Mouse (Mus musculus): ENCODE measurements at regions not wholly inside any gene's neighbourhood (a gene's known extent, or its start where the extent isn't known, plus 50 kb on each side); places are given as distances from the start of the nearest gene placed in this dataset.

- Histone ChIP-seq H3K36me3 (ENCODE audit: control insufficient read depth, insufficient read depth, low read length) (no peaks in the 10 kb centered on the region), H3K4me1 (replicated peaks; ENCODE audit: control insufficient read depth, insufficient read depth, low read length) (no peaks in the 10 kb centered on the region)
- WGBS = 89% methylated on average over 1 of the region's 1 CpGs
These were observed 1022.0 kb upstream of the Flrt2 start for GRCm38 (mm10) chr12:94670035-94670434.

GRCm38 (mm10) chr12:94674925-94675324 lies 1017.1 kb upstream of the Flrt2 start:
- no peak overlapping the region for H3K4me2 ChIP-seq (ENCODE audit: low read length)
- no peak overlapping the region for H3K9ac ChIP-seq (ENCODE audit: low read length)
- no peaks in the 10 kb centered on the region for H3K27me3 ChIP-seq (replicated peaks; ENCODE audit: control insufficient read depth, insufficient read depth, low read length)
- H3K4me3 ChIP-seq (ENCODE audit: low read depth, low read length) = no peak overlapping the region
- DNase-seq (ENCODE audit: low spot score) (no peak), ATAC-seq (replicated peaks; ENCODE audit: low FRiP score, low TSS enrichment, low read depth) (no peak)
- H3K27ac ChIP-seq (ENCODE audit: low read depth) = no peak overlapping the region
- H3K4me1 ChIP-seq (replicated peaks; ENCODE audit: control insufficient read depth, insufficient read depth, low read length) = no peaks in the 10 kb centered on the region
- 87% methylated on average over 2 of the region's 2 CpGs for WGBS
- no peaks in the 10 kb centered on the region for H3K9me3 ChIP-seq (ENCODE audit: control insufficient read depth, low read length)
- no peaks in the 10 kb centered on the region for H3K36me3 ChIP-seq (ENCODE audit: control insufficient read depth, insufficient read depth, low read length)

More at GRCm38 (mm10) chr12:94670035-94670434, 1022.0 kb upstream of the Flrt2 start:
- H3K4me2 ChIP-seq (ENCODE audit: low read length) = no peak overlapping the region
- H3K27me3 ChIP-seq (replicated peaks; ENCODE audit: control insufficient read depth, insufficient read depth, low read length) = no peaks in the 10 kb centered on the region
- H3K9ac ChIP-seq (ENCODE audit: low read length) = no peak overlapping the region
- ATAC-seq (replicated peaks; ENCODE audit: low FRiP score, low TSS enrichment, low read depth) (no peak), DNase-seq (ENCODE audit: low spot score) (no peak)
- H3K4me3 ChIP-seq (ENCODE audit: low read depth, low read length) = no peak overlapping the region
- no peaks in the 10 kb centered on the region for H3K9me3 ChIP-seq (ENCODE audit: control insufficient read depth, low read length)
- no peak overlapping the region for H3K27ac ChIP-seq (ENCODE audit: low read depth)

- H3K36me3 ChIP-seq (ENCODE audit: control insufficient read depth, insufficient read depth, low read length) = no peaks in the 10 kb centered on the region
- DNase-seq (ENCODE audit: low spot score) (no peak), ATAC-seq (replicated peaks; ENCODE audit: low FRiP score, low TSS enrichment, low read depth) (no peak)
- no peaks in the 10 kb centered on the region for H3K4me1 ChIP-seq (replicated peaks; ENCODE audit: control insufficient read depth, insufficient read depth, low read length)
- H3K9ac ChIP-seq (ENCODE audit: low read length) = no peak overlapping the region
- H3K27me3 ChIP-seq (replicated peaks; ENCODE audit: control insufficient read depth, insufficient read depth, low read length) = no peaks in the 10 kb centered on the region
- H3K4me3 ChIP-seq (ENCODE audit: low read depth, low read length) = no peak overlapping the region
- H3K27ac ChIP-seq (ENCODE audit: low read depth) = no peak overlapping the region
- H3K9me3 ChIP-seq (ENCODE audit: control insufficient read depth, low read length) = no peaks in the 10 kb centered on the region
- 87% methylated on average over 2 of the region's 2 CpGs for WGBS
- no peak overlapping the region for H3K4me2 ChIP-seq (ENCODE audit: low read length)
These were observed 1000.5 kb upstream of the Flrt2 start for GRCm38 (mm10) chr12:94691341-94692029.

- ATAC-seq (replicated peaks; ENCODE audit: low FRiP score, low TSS enrichment, low read depth) (no peak), DNase-seq (ENCODE audit: low spot score) (no peak)
- H3K4me3 ChIP-seq (ENCODE audit: low read depth, low read length) = no peak overlapping the region
- no peaks in the 10 kb centered on the region for H3K9me3 ChIP-seq (ENCODE audit: control insufficient read depth, low read length)
- H3K36me3 ChIP-seq (ENCODE audit: control insufficient read depth, insufficient read depth, low read length) = no peaks in the 10 kb centered on the region
- H3K27me3 ChIP-seq (replicated peaks; ENCODE audit: control insufficient read depth, insufficient read depth, low read length) = no peaks in the 10 kb centered on the region
- H3K27ac ChIP-seq (ENCODE audit: low read depth) = no peak overlapping the region
- WGBS = 74% methylated on average over 5 of the region's 5 CpGs
- no peak overlapping the region for H3K4me2 ChIP-seq (ENCODE audit: low read length)
- H3K4me1 ChIP-seq (replicated peaks; ENCODE audit: control insufficient read depth, insufficient read depth, low read length) = no peaks in the 10 kb centered on the region
- no peak overlapping the region for H3K9ac ChIP-seq (ENCODE audit: low read length)
These were observed 960.6 kb upstream of the Flrt2 start for GRCm38 (mm10) chr12:94731391-94731790.

- ATAC-seq (replicated peaks; ENCODE audit: low FRiP score, low TSS enrichment, low read depth) (no peak), DNase-seq (ENCODE audit: low spot score) (no peak)
- Histone ChIP-seq H3K4me3 (ENCODE audit: low read depth, low read length) (no peak overlapping the region), H3K9me3 (ENCODE audit: control insufficient read depth, low read length) (no peaks in the 10 kb centered on the region), H3K9ac (ENCODE audit: low read length) (no peak overlapping the region), H3K4me2 (ENCODE audit: low read length) (no peak overlapping the region), H3K4me1 (replicated peaks; ENCODE audit: control insufficient read depth, insufficient read depth, low read length) (no peaks in the 10 kb centered on the region), H3K36me3 (ENCODE audit: control insufficient read depth, insufficient read depth, low read length) (no peaks in the 10 kb centered on the region), H3K27ac (ENCODE audit: low read depth) (no peak overlapping the region), H3K27me3 (replicated peaks; ENCODE audit: control insufficient read depth, insufficient read depth, low read length) (no peaks in the 10 kb centered on the region)
- 63% methylated on average over 4 of the region's 4 CpGs for WGBS
These were observed 958.8 kb upstream of the Flrt2 start for GRCm38 (mm10) chr12:94733179-94733578.

- Histone ChIP-seq H3K27ac (ENCODE audit: low read depth) (no peak overlapping the region), H3K9ac (ENCODE audit: low read length) (no peak overlapping the region), H3K4me2 (ENCODE audit: low read length) (no peak overlapping the region), H3K27me3 (replicated peaks; ENCODE audit: control insufficient read depth, insufficient read depth, low read length) (no peaks in the 10 kb centered on the region), H3K9me3 (ENCODE audit: control insufficient read depth, low read length) (no peaks in the 10 kb centered on the region), H3K36me3 (ENCODE audit: control insufficient read depth, insufficient read depth, low read length) (no peaks in the 10 kb centered on the region), H3K4me3 (ENCODE audit: low read depth, low read length) (no peak overlapping the region), H3K4me1 (replicated peaks; ENCODE audit: control insufficient read depth, insufficient read depth, low read length) (no peaks in the 10 kb centered on the region)
- DNase-seq (ENCODE audit: low spot score) (no peak), ATAC-seq (replicated peaks; ENCODE audit: low FRiP score, low TSS enrichment, low read depth) (no peak)
- 44% methylated on average over 4 of the region's 4 CpGs for WGBS
These were observed 954.8 kb upstream of the Flrt2 start for GRCm38 (mm10) chr12:94737263-94737662.

- DNase-seq (ENCODE audit: low spot score) (no peak), ATAC-seq (replicated peaks; ENCODE audit: low FRiP score, low TSS enrichment, low read depth) (no peak)
- Histone ChIP-seq H3K4me3 (ENCODE audit: low read depth, low read length) (no peak overlapping the region), H3K4me2 (ENCODE audit: low read length) (no peak overlapping the region), H3K27ac (ENCODE audit: low read depth) (no peak overlapping the region), H3K27me3 (replicated peaks; ENCODE audit: control insufficient read depth, insufficient read depth, low read length) (no peaks in the 10 kb centered on the region), H3K4me1 (replicated peaks; ENCODE audit: control insufficient read depth, insufficient read depth, low read length) (no peaks in the 10 kb centered on the region), H3K9ac (ENCODE audit: low read length) (no peak overlapping the region), H3K36me3 (ENCODE audit: control insufficient read depth, insufficient read depth, low read length) (no peaks in the 10 kb centered on the region), H3K9me3 (ENCODE audit: control insufficient read depth, low read length) (no peaks in the 10 kb centered on the region)
- 75% methylated on average over 6 of the region's 6 CpGs for WGBS
These were observed 942.1 kb upstream of the Flrt2 start for GRCm38 (mm10) chr12:94749747-94750515.

- 90% methylated on average over 2 of the region's 2 CpGs for whole genome bisulfite sequencing
- no peak for ATAC-seq (replicated peaks; ENCODE audit: low FRiP score, low TSS enrichment, low read depth)
These were observed 936.3 kb upstream of the Flrt2 start for GRCm38 (mm10) chr12:94755754-94756153.

More at GRCm38 (mm10) chr12:94755754-94756153, 936.3 kb upstream of the Flrt2 start:
- Histone ChIP-seq H3K4me3 (ENCODE audit: low read depth, low read length) (no peak overlapping the region), H3K4me2 (ENCODE audit: low read length) (no peak overlapping the region), H3K36me3 (ENCODE audit: control insufficient read depth, insufficient read depth, low read length) (no peaks in the 10 kb centered on the region), H3K27ac (ENCODE audit: low read depth) (no peak overlapping the region), H3K9ac (ENCODE audit: low read length) (no peak overlapping the region), H3K9me3 (ENCODE audit: control insufficient read depth, low read length) (no peaks in the 10 kb centered on the region), H3K27me3 (replicated peaks; ENCODE audit: control insufficient read depth, insufficient read depth, low read length) (no peaks in the 10 kb centered on the region), H3K4me1 (replicated peaks; ENCODE audit: control insufficient read depth, insufficient read depth, low read length) (no peaks in the 10 kb centered on the region)
- no peak for DNase-seq (ENCODE audit: low spot score)
